Mouse (Mus musculus) cerebellum, adult 2 months (tissue): ENCODE data around the gene Tecta.

Experiments
- CTCF ChIP-seq: fragments of 200-500 bp; IDR thresholded peaks from 2 replicates; pipeline ENCODE4 v1.5.1; 2011; ENCODE audit warnings: low read depth, mild to moderate bottlenecking, control low read depth, low read length, moderate library complexity, borderline replicate concordance; ENCODE audit not compliant: insufficient read depth
- POLR2A ChIP-seq: fragments of 200-500 bp; IDR thresholded peaks from 2 replicates; pipeline ENCODE4 v1.6.1; 2011; ENCODE audit warnings: low read length, control low read depth, borderline replicate concordance; ENCODE audit not compliant: insufficient read depth

DNA sequence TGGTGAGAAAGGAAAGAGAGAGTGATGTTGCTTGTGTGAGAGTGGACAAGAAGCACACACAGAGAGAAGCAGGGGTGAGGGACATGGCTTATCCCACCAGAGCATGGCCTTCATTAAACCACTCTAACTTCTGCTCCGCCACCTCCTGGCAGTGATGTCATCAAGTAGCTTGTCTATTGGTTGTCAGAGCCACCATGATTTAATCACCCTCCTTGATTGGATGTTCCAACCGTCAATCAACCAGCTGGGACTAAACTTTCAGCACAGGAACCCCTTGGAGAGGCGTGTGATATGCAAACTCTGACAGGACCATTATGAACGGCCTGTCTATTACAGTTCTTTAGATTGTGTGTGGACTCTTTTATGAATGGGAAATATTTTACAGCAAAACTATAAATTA is 84.8 kb downstream of the Tecta start:
- TF ChIP-seq CTCF (no peak), POLR2A (no peak)
